Mouse (Mus musculus) liver, embryonic 11.5 days (tissue): ENCODE data around the gene Mfsd13b. TPM values are rescaled to one million over a fixed set of nuclear protein-coding genes. Genes with fewer than 3 reads are reported as not detected.

Source experiments
- ATAC-seq: fragments of 200-750 bp; cut with Nextera tagmentation; replicated peaks from 2 replicates; pipeline ENCODE4 v1.8.0; 2017; ENCODE audit warnings: moderate number of reproducible peaks, mild to moderate bottlenecking, moderate TSS enrichment, moderate library complexity; ENCODE audit not compliant: low FRiP score
- DNase-seq: peaks from one replicate; pipeline ENCODE4 v3.0.0-alpha.2; 2017; ENCODE audit warnings: low spot score
- H3K27ac ChIP-seq: fragments of 300-500 bp; sonication (generic); 2 replicates; pipeline ENCODE4 v1.5.1; 2014; ENCODE audit warnings: mild to moderate bottlenecking, low read depth, low read length, control low read depth
- H3K27me3 ChIP-seq: fragments of 300-500 bp; sonication (generic); replicated peaks from 2 replicates; pipeline ENCODE4 v1.6.1; 2014; ENCODE audit warnings: low read length, mixed read lengths; ENCODE audit not compliant: control insufficient read depth, insufficient read depth
- H3K36me3 ChIP-seq: fragments of 300-500 bp; sonication (generic); 2 replicates; pipeline ENCODE4 v1.6.1; 2014; ENCODE audit warnings: mild to moderate bottlenecking, low read length, moderate library complexity, mixed read lengths; ENCODE audit not compliant: control insufficient read depth, insufficient read depth
- H3K4me1 ChIP-seq: fragments of 300-500 bp; sonication (generic); replicated peaks from 2 replicates; pipeline ENCODE4 v1.6.1; 2014; ENCODE audit warnings: low read length, mixed read lengths; ENCODE audit not compliant: control insufficient read depth, insufficient read depth
- H3K4me2 ChIP-seq: fragments of 300-500 bp; sonication (generic); 2 replicates; pipeline ENCODE4 v1.6.1; 2014; ENCODE audit warnings: mild to moderate bottlenecking, control low read depth, moderate library complexity
- H3K4me3 ChIP-seq: fragments of 300-500 bp; sonication (generic); 2 replicates; pipeline ENCODE4 v1.5.1; 2014; ENCODE audit warnings: low read depth, low read length, control low read depth
- H3K9ac ChIP-seq: fragments of 300-500 bp; sonication (generic); 2 replicates; pipeline ENCODE4 v1.6.1; 2014; ENCODE audit warnings: low read depth, low read length, control low read depth
- H3K9me3 ChIP-seq: fragments of 300-500 bp; sonication (generic); 2 replicates; pipeline ENCODE4 v1.6.1; 2016; ENCODE audit warnings: low read length, inconsistent platforms, mixed read lengths; ENCODE audit not compliant: control insufficient read depth
- WGBS: fragments of 180-500 bp; shearing (Covaris S2); extraction: QIAGEN DNeasy Blood & Tissue Kit; methylation state at CpG from one replicate; pipeline ENCODE4 v1.1.7; 2014; 5-methylcytosine and 5-hydroxymethylcytosine counted together
- polyA plus RNA-seq: library from polyadenylated mRNA; unstranded; fragments of >200 nt; fragmentation: Nextera tagmentation; extraction: Ambion mirVana; gene quantifications from 2 replicates; pipeline ENCODE4 v1.2.1, GENCODE M21; 2014

Gene Mfsd13b
- 0.38 TPM in 1 of 2 replicates, not detected in the other for polyA plus RNA-seq

GRCm38 (mm10) chr7:120982200-120982841, at the start of gene Mfsd13b, which contains the start of gene Cdr2:
Gene Mfsd13b (plus strand): TSS chr7:120982509.
Gene Cdr2 (minus strand): TSS chr7:120982312.
- Histone ChIP-seq H3K9me3 (no peaks in the 10 kb centered on the region), H3K4me2 (peak within 1 kb of the TSS; percentile 80), H3K4me3 (peak within 1 kb of the TSS; percentile 96), H3K9ac (peak within 1 kb of the TSS; percentile 90), H3K36me3 (no peaks in the 10 kb centered on the region), H3K27me3 (no peaks in the 10 kb centered on the region), H3K4me1 (peaks cover 21% of the 10 kb centered on the region), H3K27ac (peak within 1 kb of the TSS; percentile 80)
- ATAC-seq (peak; percentile 90), DNase-seq (peak; percentile 91)
- under 1% methylated on average over 46 of the region's 46 CpGs for WGBS

- no peak overlapping the region for H3K4me3 ChIP-seq
- H3K4me2 ChIP-seq: no peak overlapping the region
Observed at GRCm38 (mm10) chr7:120933110-120933509, 49.2 kb upstream of the Mfsd13b start.

GRCm38 (mm10) chr7:120933680-120934195, 48.6 kb upstream of the Mfsd13b start:
- WGBS: 59% methylated on average over 4 of the region's 5 CpGs
- Histone ChIP-seq H3K4me3 (no peak overlapping the region), H3K27me3 (no peaks in the 10 kb centered on the region), H3K9me3 (no peaks in the 10 kb centered on the region), H3K4me1 (peaks cover 11% of the 10 kb centered on the region), H3K27ac (peak overlapping the region; percentile 19; the same call in 1 of the 2 replicates), H3K36me3 (peaks cover 57% of the 10 kb centered on the region), H3K4me2 (no peak overlapping the region), H3K9ac (no peak overlapping the region)
- DNase-seq: no peak
- peak; percentile 67 for ATAC-seq

More at GRCm38 (mm10) chr7:120933110-120933509, 49.2 kb upstream of the Mfsd13b start:
- ATAC-seq (no peak), DNase-seq (no peak)
- WGBS: 90% methylated on average over 7 of the region's 7 CpGs
- no peaks in the 10 kb centered on the region for H3K9me3 ChIP-seq
- H3K4me1 ChIP-seq: peaks cover 11% of the 10 kb centered on the region
- no peaks in the 10 kb centered on the region for H3K27me3 ChIP-seq
- no peak overlapping the region for H3K27ac ChIP-seq
- no peak overlapping the region for H3K9ac ChIP-seq
- peaks cover 57% of the 10 kb centered on the region for H3K36me3 ChIP-seq

DNA sequence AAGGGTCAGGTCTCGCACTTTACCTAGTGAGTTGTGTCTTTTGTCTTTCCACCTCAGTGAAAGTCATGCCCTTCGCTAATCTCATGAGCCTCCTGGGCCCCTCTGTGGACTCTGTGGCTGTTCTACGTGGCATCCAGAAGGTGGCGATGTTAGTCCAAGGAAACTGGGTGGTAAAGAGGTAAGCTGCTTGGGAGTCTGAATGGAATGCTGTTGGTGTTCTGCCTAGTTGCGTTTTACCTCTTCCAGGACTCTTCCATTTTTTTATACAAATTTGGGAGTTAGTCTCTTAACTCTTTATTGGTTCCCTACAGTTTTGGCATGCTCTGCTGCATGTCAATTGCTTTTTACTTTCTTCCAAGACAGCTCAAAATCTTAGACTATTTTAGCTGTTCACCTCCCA, 47.6 kb upstream of the Mfsd13b start:
- Histone ChIP-seq H3K27me3 (no peaks in the 10 kb centered on the region), H3K36me3 (peaks cover 59% of the 10 kb centered on the region), H3K9me3 (no peaks in the 10 kb centered on the region), H3K4me1 (peaks cover 11% of the 10 kb centered on the region), H3K4me3 (no peak overlapping the region), H3K9ac (no peak overlapping the region), H3K4me2 (no peak overlapping the region), H3K27ac (no peak overlapping the region)
- DNase-seq (no peak), ATAC-seq (no peak; the same call in 1 of the 2 replicates)
- WGBS: 51% methylated on average over 5 of the region's 5 CpGs

DNA sequence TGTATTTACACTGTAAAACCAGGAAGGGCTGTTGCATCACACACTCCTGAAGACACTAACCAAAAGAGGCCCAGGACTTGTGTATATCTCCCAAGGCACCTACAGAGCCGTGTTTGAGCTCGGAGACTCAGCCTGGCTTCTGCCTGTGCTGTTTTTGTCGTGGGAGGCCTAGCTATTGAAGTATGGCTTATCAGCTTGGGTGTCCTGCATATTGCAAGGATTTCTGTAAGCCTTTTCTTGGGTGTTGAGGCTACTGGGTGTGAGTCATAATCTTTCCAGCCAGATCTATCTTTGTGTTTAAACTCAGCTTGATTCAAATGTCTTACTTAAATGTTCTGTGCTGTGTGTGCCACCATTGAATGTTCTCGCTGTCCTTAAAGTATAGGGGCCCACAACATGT, 45.8 kb upstream of the Mfsd13b start:
- H3K4me3 ChIP-seq: no peak overlapping the region
- H3K27me3 ChIP-seq: no peaks in the 10 kb centered on the region
- no peak overlapping the region for H3K4me2 ChIP-seq
- 87% methylated on average over 4 of the region's 4 CpGs for WGBS
- peaks cover 67% of the 10 kb centered on the region for H3K36me3 ChIP-seq
- DNase-seq: no peak
- H3K27ac ChIP-seq: no peak overlapping the region
- no peaks in the 10 kb centered on the region for H3K9me3 ChIP-seq
- no peak for ATAC-seq
- H3K4me1 ChIP-seq: peaks cover 11% of the 10 kb centered on the region
- no peak overlapping the region for H3K9ac ChIP-seq

DNA sequence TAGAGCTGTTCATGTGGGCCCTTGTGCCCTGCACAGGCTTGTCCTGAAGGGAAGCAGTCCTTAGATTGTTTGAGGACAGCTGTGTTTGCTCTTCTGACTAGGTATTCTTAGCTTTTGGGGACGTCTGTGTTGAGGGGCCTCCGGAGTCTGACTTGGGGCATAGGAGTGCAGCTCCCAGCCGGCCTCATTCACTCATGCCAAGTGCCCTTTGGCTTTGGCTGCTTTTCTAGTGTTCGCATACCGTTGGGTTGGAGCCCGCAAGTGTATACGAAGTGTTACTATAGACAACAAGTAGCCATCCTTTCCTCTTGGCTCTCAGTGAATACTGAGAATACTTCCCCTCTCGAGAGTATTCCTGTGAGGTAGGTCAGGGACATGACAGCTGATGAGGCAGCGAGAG, 44.1 kb upstream of the Mfsd13b start:
- Histone ChIP-seq H3K4me3 (no peak overlapping the region), H3K9ac (no peak overlapping the region), H3K4me1 (peaks cover 8% of the 10 kb centered on the region), H3K27ac (no peak overlapping the region), H3K27me3 (no peaks in the 10 kb centered on the region), H3K36me3 (peaks cover 61% of the 10 kb centered on the region), H3K9me3 (no peaks in the 10 kb centered on the region), H3K4me2 (no peak overlapping the region)
- 88% methylated on average over 9 of the region's 9 CpGs for WGBS
- DNase-seq (no peak), ATAC-seq (no peak)

DNA sequence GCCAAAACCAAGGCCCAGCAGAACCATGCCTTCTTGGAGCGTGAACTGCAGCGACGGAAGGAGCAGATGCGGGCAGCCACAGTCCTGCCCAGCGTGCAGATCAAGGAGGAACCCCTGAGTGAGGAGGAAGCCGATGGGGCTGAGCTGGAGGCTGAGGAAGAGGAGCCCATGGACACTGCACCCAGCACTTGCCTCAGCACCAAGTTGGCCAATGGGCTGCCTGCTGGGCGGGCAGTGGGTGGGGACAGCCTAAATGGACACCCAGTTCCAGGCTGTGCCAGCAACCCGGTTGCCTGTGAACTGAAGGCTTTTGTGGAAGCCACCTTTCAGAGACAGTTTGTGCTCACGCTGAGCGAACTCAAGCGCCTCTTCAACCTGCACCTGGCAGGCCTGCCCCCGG, 42.0 kb upstream of the Mfsd13b start:
- no peak overlapping the region for H3K27ac ChIP-seq
- peaks cover 58% of the 10 kb centered on the region for H3K36me3 ChIP-seq
- DNase-seq (no peak), ATAC-seq (0 out of 2 replicates have a peak, but pooled peaks have one; percentile 35)
- no peak overlapping the region for H3K4me2 ChIP-seq
- no peaks in the 10 kb centered on the region for H3K27me3 ChIP-seq
- WGBS: 93% methylated on average over 12 of the region's 12 CpGs
- H3K4me3 ChIP-seq: no peak overlapping the region
- H3K4me1 ChIP-seq: no peaks in the 10 kb centered on the region
- no peak overlapping the region for H3K9ac ChIP-seq
- H3K9me3 ChIP-seq: no peaks in the 10 kb centered on the region

DNA sequence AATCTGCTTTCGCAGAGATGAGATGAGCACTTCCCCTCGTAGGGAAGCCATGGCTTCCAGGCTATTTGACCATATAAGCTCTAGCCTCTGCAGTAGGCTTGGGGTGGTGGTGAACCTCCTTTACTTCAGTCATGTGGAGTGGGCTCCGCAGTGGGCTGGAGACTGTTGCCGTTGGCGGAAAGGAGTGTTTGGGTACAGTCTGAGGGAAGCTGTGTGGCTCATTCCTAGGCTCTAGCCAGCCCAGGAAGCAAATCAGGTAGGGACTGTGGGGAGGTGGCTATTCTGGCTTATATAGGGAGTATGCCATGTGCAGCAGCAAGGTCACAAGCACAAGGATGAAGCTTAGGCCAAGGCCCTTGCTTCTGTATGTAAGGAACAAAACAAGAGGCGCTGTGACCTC, 41.1 kb upstream of the Mfsd13b start:
- Histone ChIP-seq H3K27me3 (no peaks in the 10 kb centered on the region), H3K36me3 (peaks cover 51% of the 10 kb centered on the region), H3K4me2 (no peak overlapping the region), H3K4me1 (no peaks in the 10 kb centered on the region), H3K27ac (no peak overlapping the region), H3K9me3 (no peaks in the 10 kb centered on the region), H3K9ac (no peak overlapping the region), H3K4me3 (no peak overlapping the region)
- ATAC-seq (no peak), DNase-seq (no peak)
- WGBS: 86% methylated on average over 6 of the region's 6 CpGs

DNA sequence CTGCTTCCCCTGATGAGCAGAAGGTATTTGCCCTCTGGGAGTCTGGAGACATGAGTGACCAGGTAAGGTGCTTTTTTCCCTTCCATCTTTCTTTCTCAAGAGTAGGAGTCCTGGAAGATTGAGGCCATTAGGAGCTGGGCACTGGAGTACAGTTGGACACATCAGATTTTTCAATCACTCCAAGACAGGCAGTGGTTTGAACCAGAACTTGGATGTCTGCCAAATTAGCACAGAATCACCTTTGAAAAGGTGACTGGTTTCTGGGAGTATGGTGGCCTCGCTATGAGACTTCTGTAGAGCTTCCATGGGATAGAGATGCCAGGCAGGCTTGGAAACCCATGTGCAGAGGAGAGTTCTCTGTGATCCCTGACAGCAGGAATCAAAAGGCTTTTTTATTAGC, 39.8 kb upstream of the Mfsd13b start:
- WGBS: 97% methylated on average over 1 of the region's 1 CpGs
- ATAC-seq (no peak), DNase-seq (no peak)
- peaks cover 43% of the 10 kb centered on the region for H3K36me3 ChIP-seq
- H3K9me3 ChIP-seq: no peaks in the 10 kb centered on the region
- no peak overlapping the region for H3K4me3 ChIP-seq
- no peaks in the 10 kb centered on the region for H3K4me1 ChIP-seq
- H3K4me2 ChIP-seq: no peak overlapping the region
- no peak overlapping the region for H3K27ac ChIP-seq
- no peaks in the 10 kb centered on the region for H3K27me3 ChIP-seq
- H3K9ac ChIP-seq: no peak overlapping the region
